Mouse (Mus musculus) lung, embryonic 14.5 days (tissue): ENCODE measurements around the gene Got1. TPM values are rescaled to one million over a fixed set of nuclear protein-coding genes. Genes with fewer than 3 reads are reported as not detected.
"Not testable (repeated sequence)": the region's sequence is repeated elsewhere in the genome, so short reads cannot be mapped to it uniquely, and the experiment has no call there.

Source experiments
- ATAC-seq: fragments of 200-750 bp; cut with Nextera tagmentation; 2 replicates; pipeline ENCODE4 v1.8.0; 2017; ENCODE audit warnings: mild to moderate bottlenecking, moderate TSS enrichment, moderate library complexity; ENCODE audit not compliant: insufficient read depth
- DNase-seq: peaks from one replicate; pipeline ENCODE4 v3.0.0-alpha.2; 2015
- H3K27ac ChIP-seq: fragments of 300-500 bp; sonication (generic); 2 replicates; pipeline ENCODE4 v1.5.1; 2014; ENCODE audit warnings: low read depth, mild to moderate bottlenecking, moderate library complexity
- H3K27me3 ChIP-seq: fragments of 300-500 bp; sonication (generic); 2 replicates; pipeline ENCODE4 v1.6.1; 2014; ENCODE audit warnings: low read length, control low read depth; ENCODE audit not compliant: insufficient read depth
- H3K36me3 ChIP-seq: fragments of 300-500 bp; sonication (generic); 2 replicates; pipeline ENCODE4 v1.6.1; 2014; ENCODE audit warnings: control low read depth; ENCODE audit not compliant: insufficient read depth
- H3K4me1 ChIP-seq: fragments of 300-500 bp; sonication (generic); 2 replicates; pipeline ENCODE4 v1.6.1; 2014; ENCODE audit warnings: antibody characterized with exemption, control low read depth; ENCODE audit not compliant: insufficient read depth
- H3K4me2 ChIP-seq: fragments of 300-500 bp; sonication (generic); 2 replicates; pipeline ENCODE4 v1.6.1; 2014; ENCODE audit warnings: mild to moderate bottlenecking
- H3K4me3 ChIP-seq: fragments of 300-500 bp; sonication (generic); 2 replicates; pipeline ENCODE4 v1.5.1; 2014; ENCODE audit warnings: low read depth, low read length
- H3K9ac ChIP-seq: fragments of 300-500 bp; sonication (generic); 2 replicates; pipeline ENCODE4 v1.6.1; 2014
- H3K9me3 ChIP-seq: fragments of 300-500 bp; sonication (generic); 2 replicates; pipeline ENCODE4 v1.6.1; 2016; ENCODE audit warnings: low read depth, low read length, control low read depth
- CTCF ChIP-seq: IDR thresholded peaks from 2 replicates; pipeline ENCODE4 v1.5.1; 2016; ENCODE audit warnings: antibody characterized with exemption, low read depth
- WGBS: fragments of 180-500 bp; shearing (Covaris S2); extraction: QIAGEN DNeasy Blood & Tissue Kit; methylation state at CpG from one replicate; pipeline ENCODE4 v1.1.7; 2014; 5-methylcytosine and 5-hydroxymethylcytosine counted together
- polyA plus RNA-seq: library from polyadenylated mRNA; unstranded; fragments of >200 nt; fragmentation: Nextera tagmentation; extraction: Ambion mirVana; gene quantifications from 2 replicates; pipeline ENCODE4 v1.2.1, GENCODE M21; 2014

The Got1 gene
- polyA plus RNA-seq, 1 experiment from 2014 or later = 19.5 TPM

GRCm38 (mm10) chr19:43502630-43503029 lies 21.8 kb downstream of the Got1 start:
- DNase-seq = no peak
- ATAC-seq = no peak
- H3K27ac ChIP-seq = no peak overlapping the region
- no peak overlapping the region for H3K9ac ChIP-seq
- no peak overlapping the region for H3K4me2 ChIP-seq
- H3K4me1 ChIP-seq = no peaks in the 10 kb centered on the region
- no peak overlapping the region for H3K4me3 ChIP-seq
- peaks cover 44% of the 10 kb centered on the region for H3K36me3 ChIP-seq
- 80% methylated on average over 11 of the region's 11 CpGs for WGBS
- no peak for TF ChIP-seq CTCF
- no peaks in the 10 kb centered on the region for H3K9me3 ChIP-seq
- no peaks in the 10 kb centered on the region for H3K27me3 ChIP-seq

- peaks cover 23% of the 10 kb centered on the region; the same call in 1 of the 2 replicates for H3K36me3 ChIP-seq
- H3K9ac ChIP-seq = no peak overlapping the region
- no peaks in the 10 kb centered on the region for H3K4me1 ChIP-seq
- no peak overlapping the region for H3K4me2 ChIP-seq
- no peak overlapping the region for H3K27ac ChIP-seq
- no peaks in the 10 kb centered on the region for H3K9me3 ChIP-seq
- no peaks in the 10 kb centered on the region for H3K27me3 ChIP-seq
- 86% methylated on average over 7 of the region's 7 CpGs for WGBS
- no peak for ATAC-seq
- TF ChIP-seq CTCF = no peak
- H3K4me3 ChIP-seq = no peak overlapping the region
- DNase-seq = no peak
Observed at GRCm38 (mm10) chr19:43498874-43499273, 25.5 kb downstream of the Got1 start.

DNA sequence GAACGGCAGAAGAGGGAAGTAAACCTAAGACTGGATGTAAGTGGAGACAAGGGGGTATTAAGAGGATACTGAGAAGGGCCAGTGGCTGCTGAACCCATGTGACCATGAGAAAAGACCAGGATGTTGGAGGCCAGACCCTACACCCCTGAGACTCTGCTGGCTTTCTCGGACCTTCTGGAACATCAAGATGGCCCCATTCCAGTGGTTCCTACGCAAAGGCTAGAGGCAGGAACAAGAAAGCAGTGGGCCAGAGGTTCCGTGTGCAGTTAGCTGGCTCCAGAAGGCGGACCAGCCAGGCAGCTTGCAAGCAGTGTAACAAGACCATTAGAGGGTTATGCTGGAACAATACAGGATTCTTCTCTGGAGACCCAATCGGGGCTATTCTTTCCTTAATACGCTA lies 27.0 kb downstream of the Got1 start:
- no peak for DNase-seq
- no peak for TF ChIP-seq CTCF
- Histone ChIP-seq H3K4me1 (no peaks in the 10 kb centered on the region), H3K9ac (no peak overlapping the region), H3K4me2 (no peak overlapping the region), H3K9me3 (no peaks in the 10 kb centered on the region), H3K27me3 (no peaks in the 10 kb centered on the region), H3K27ac (no peak overlapping the region), H3K4me3 (no peak overlapping the region), H3K36me3 (peaks cover 14% of the 10 kb centered on the region; the same call in 1 of the 2 replicates)
- no peak for ATAC-seq
- 83% methylated on average over 7 of the region's 7 CpGs for WGBS

DNA sequence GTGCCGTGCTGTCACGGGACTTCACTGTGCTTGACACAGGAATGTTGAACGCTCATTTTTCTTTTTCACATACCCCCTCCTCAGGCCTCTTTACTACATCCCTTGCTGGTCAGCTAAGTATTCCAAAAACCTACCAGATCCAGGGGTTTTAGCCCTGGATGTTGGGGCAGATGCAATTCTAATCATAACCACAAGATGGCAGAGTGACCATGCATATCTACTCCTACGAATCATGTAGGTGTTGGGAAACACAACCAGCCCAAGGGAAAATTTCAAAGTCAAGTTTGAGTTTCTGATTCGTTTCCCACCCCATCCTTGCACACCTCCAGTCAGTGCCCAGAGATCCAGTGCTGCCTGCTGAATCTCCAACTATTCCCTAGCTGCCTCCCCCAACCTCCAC lies 28.6 kb downstream of the Got1 start:
- 14% methylated on average over 5 of the region's 5 CpGs for WGBS

GRCm38 (mm10) chr19:43494914-43495313 lies 29.5 kb downstream of the Got1 start:
- 3% methylated on average over 14 of the region's 14 CpGs for WGBS
- peaks cover 5% of the 10 kb centered on the region; the same call in 1 of the 2 replicates for H3K36me3 ChIP-seq
- no peaks in the 10 kb centered on the region for H3K27me3 ChIP-seq
- H3K27ac ChIP-seq = no peak overlapping the region
- H3K4me2 ChIP-seq = peak overlapping the region; percentile 61
- H3K4me3 ChIP-seq = peak overlapping the region; percentile 17
- no peak for TF ChIP-seq CTCF
- H3K9ac ChIP-seq = peak overlapping the region; percentile 29
- DNase-seq (peak; percentile 61), ATAC-seq (peak; percentile 72)
- H3K9me3 ChIP-seq = no peaks in the 10 kb centered on the region
- no peaks in the 10 kb centered on the region for H3K4me1 ChIP-seq

More for the DNA sequence above, 28.6 kb downstream of the Got1 start:
- Histone ChIP-seq H3K9me3 (no peaks in the 10 kb centered on the region), H3K4me1 (no peaks in the 10 kb centered on the region), H3K4me2 (no peak overlapping the region), H3K27ac (no peak overlapping the region), H3K36me3 (peaks cover 8% of the 10 kb centered on the region; the same call in 1 of the 2 replicates), H3K4me3 (no peak overlapping the region), H3K27me3 (no peaks in the 10 kb centered on the region), H3K9ac (no peak overlapping the region)
- peak; percentile 21; the same call in 1 of the 2 replicates for ATAC-seq
- peak; percentile 90 for DNase-seq
- peak; percentile 90 for TF ChIP-seq CTCF

DNA sequence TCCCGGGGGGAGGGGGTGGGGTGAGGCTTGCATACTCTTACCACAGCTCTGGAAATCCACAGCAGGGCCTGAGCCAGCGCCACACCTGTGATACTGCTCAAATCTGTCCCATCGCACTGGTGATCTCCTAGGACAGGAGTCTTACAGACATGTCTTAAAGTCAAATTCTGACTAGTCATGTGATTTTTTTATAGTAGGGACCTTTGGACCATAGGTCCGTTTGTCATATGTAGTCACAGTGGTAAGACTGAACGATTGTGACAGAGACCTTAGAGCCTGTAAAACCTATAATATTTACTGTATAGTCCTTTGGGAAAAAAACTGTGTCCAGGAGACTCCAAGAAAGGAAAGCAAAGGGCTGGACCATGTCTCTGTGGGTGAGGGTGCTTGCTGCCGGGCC lies 30.5 kb downstream of the Got1 start:
- Histone ChIP-seq H3K36me3 (no peaks in the 10 kb centered on the region), H3K4me1 (no peaks in the 10 kb centered on the region), H3K27me3 (no peaks in the 10 kb centered on the region), H3K4me2 (no peak overlapping the region), H3K9ac (no peak overlapping the region), H3K27ac (no peak overlapping the region), H3K9me3 (no peaks in the 10 kb centered on the region), H3K4me3 (no peak overlapping the region)
- no peak for TF ChIP-seq CTCF
- DNase-seq (no peak), ATAC-seq (no peak)
- WGBS = 77% methylated on average over 6 of the region's 6 CpGs

DNA sequence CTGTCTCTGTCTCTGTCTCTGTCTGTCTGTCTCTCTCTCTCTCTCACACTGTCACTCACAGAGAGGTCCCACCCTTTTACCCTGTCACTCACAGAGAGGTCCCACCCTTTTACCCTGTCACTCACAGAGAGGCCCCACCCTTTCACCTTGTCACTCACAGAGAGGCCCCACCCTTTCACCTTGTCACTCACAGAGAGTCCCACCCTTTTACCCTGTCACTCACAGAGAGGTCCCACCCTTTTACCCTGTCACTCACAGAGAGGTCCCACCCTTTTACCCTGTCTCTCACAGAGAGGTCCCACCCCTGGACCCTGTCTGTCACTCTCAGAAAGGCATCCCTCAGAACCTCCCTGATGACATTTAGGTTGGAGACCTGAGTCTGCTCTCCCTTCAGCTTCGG lies 31.1 kb downstream of the Got1 start:
- H3K9ac ChIP-seq, DNase-seq, H3K27ac ChIP-seq, H3K4me1 ChIP-seq, H3K4me2 ChIP-seq, H3K9me3 ChIP-seq, H3K4me3 ChIP-seq, H3K36me3 ChIP-seq, ATAC-seq, H3K27me3 ChIP-seq: not testable (repeated sequence)
- WGBS = 50% methylated on average over 1 of the region's 1 CpGs

DNA sequence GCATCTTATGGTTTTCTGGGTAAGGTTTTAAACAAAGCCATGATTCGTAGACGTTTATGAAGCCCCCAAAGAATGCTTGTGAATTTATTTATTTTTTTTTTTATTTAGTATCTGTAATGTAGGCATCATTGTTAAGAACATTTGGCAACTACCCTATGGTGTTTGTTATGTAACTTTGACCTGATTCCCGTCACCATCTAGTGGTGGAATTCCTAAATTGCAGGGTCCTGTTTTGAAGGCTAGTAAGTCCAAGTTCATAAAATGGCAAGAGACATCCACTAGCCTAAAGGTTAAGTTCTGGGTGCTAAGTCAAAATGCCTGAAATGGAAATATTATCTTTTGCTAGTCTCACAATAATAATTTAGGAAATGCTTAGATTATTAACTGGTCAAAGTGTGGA lies 37.0 kb downstream of the Got1 start:
- Histone ChIP-seq H3K9me3 (no peaks in the 10 kb centered on the region), H3K4me3 (no peak overlapping the region), H3K9ac (no peak overlapping the region), H3K27ac (no peak overlapping the region), H3K27me3 (no peaks in the 10 kb centered on the region), H3K4me2 (no peak overlapping the region), H3K4me1 (no peaks in the 10 kb centered on the region), H3K36me3 (no peaks in the 10 kb centered on the region)
- TF ChIP-seq CTCF = peak; percentile 71
- WGBS = 30% methylated on average over 3 of the region's 3 CpGs
- ATAC-seq = no peak
- peak; percentile 77 for DNase-seq
